Mouse (Mus musculus): ENCODE measurements around the gene Abca7. TPM values are rescaled to one million over a fixed set of nuclear protein-coding genes. Genes with fewer than 3 reads are reported as not detected.
"Not testable (repeated sequence)": the region's sequence is repeated elsewhere in the genome, so short reads cannot be mapped to it uniquely, and the experiment has no call there.

Abca7 gene
- total RNA-seq, 2 experiments from 2014 or later: 6.5 to 7.6 TPM

DNA sequence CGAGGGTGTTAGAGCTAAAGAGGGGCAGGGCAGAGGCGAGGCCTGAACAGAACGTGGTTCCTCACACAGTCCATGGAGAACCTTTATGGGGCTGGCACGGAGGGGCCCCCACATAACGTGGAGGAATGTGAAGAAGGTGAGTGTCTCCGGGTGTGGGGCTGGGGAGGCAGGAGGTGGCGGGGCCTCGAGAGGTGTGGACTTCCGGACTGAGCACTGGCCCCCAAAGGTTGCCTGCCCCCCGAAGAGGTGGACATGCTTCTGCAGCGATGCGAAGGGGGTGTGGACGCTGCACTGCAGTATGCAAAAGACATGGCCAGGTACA, 25.0 kb downstream of the Abca7 start:
- DNase-seq: no peak

DNA sequence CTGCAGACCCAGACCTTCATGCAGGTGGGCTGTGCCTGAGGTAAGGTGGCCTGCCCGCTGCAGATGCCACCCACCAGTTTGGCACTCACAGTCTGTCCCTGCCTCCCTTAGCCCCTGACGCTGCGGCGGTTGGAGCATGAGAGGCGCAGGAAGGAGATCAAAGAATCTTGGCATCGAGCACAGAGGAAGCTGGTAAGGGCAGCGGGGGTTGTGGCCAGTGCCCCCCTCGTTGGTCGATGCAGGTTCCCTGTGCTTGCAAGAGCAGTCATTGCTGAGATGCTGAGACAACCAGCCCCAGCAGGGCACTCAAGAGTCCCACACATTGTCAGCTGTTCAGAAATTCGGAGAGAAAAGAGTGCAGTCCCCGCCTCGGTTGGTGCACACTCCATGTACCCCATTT, 25.9 kb downstream of the Abca7 start:
- DNase-seq: no peak

DNA sequence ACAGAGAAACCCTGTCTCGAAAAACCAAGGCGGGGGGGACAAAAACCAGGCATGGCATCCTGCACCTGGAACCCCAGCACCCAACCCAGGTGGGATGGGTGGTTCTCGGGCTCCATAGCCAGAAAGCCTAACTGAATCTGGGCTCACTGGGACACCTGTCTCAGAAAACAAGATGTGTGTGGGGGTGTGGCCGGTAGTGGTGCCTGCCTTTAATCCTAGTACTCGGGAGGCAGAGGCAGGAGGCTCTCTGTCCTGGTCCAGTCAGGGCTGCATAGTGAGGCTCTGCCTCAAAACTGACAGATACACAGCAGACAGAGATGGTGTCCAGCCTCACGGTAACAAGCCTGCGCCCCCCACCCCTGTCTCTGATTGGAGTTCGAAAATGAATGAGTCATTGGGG, 26.5 kb downstream of the Abca7 start:
- no peak for DNase-seq

DNA sequence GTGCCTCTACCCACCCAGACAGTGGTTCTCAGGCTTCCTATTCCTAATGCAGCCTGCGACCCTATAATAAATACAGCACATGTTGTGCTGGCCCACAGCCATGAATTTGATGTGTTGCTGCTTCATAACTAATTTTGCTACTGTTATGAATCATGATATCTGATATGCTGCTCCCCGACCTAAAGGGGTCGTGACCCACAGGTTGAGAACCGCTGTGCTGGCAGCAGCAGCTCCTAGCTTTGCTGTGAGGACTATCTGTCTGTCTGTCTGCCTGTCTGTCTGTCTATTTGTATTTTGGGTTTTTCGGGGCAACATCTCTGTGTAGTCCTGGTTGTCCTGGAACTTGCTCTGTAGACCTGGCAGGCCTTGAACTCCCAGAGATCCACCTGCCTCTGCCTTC, 27.5 kb downstream of the Abca7 start:
- DNase-seq: no peak

DNA sequence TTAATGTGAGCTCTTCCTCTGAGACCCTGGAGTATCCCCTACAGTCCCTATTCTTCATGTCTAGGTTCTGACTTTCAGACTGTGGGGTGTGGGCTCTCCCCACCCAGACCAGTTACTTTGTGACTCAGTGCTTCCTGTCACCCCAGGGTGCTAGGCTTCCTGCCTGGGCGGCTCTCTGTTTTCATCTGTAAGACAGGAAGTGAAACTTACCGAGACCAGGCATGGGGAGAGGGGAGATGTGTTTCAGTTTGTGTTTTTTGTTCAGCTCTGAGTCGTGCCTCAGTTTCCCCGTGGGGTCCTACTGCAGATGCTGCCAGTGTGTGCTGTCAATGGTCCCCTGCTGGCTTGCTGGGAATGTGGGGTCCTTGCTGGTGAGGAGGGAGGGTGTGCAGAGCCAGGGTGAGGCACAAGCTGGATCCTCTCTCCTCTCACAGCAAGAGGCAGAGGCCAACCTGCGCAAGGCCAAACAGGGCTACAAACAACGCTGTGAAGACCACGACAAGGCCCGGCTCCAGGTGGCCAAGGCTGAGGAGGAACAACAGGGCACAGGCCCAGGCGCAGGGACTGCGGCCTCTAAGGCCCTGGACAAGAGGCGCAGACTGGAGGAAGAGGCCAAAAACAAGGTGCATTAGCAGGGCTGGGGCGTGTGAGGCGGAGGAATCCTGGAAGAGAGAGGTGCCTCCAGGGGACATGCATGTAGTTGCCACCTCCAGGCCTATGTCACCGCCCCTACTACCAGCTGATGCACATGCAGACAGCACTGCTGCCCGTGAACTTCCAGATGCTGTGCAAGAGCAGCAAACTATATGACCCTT, 28.1 kb downstream of the Abca7 start:
- DNase-seq: peak in 1 of 2 experiments; percentile 63

DNA sequence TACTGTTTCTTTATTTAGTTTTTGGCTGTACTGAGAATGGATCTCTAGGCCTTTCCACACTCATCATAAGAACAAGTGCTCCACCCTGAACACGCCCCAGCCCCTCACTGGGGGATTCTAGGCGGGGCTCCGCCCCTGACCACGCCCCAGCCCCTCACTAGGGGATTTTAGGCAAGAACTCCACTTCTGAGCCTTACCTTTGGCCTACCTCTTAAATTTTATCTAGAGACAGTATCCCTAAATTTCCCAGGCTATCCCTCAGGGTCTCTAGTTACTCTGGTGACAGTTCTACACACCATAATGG, 28.7 kb downstream of the Abca7 start:
- DNase-seq: no peak

DNA sequence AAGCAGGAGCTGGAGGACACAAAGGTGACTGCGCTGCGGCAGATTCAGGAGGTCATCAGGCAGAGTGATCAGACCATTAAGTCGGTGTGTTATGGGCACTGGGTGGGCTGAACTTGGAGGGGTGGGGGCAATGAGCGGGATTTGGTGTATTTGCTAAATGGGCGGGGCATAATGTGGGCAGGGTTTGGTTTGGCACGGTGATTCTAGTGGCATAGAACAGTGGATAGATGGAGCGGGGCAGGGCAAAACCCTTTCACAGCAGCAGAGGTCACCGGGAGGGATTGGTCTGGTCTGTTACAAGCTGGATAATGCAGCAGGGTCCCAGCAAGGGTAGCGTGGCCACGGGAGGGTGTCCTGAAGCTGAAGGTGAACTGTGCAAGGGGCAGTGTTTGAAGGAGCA, 29.2 kb downstream of the Abca7 start:
- no peak for DNase-seq

DNA sequence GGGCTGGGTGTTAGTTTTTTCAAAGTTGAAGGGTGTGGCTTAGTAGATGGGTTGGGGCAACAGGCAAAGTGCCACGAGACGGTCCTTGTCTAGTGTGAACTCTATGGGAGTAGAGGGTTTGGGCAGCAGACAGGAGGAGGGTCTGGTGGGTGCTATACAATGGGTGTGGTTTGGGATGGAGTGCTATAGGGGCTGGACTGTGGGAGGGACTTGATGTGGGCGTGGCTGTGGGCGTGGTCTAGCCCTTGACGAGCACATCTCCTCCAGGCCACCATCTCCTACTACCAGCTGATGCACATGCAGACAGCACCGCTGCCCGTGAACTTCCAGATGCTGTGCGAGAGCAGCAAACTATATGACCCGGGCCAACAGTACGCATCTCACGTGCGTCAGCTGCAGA, 29.6 kb downstream of the Abca7 start:
- DNase-seq: no peak

DNA sequence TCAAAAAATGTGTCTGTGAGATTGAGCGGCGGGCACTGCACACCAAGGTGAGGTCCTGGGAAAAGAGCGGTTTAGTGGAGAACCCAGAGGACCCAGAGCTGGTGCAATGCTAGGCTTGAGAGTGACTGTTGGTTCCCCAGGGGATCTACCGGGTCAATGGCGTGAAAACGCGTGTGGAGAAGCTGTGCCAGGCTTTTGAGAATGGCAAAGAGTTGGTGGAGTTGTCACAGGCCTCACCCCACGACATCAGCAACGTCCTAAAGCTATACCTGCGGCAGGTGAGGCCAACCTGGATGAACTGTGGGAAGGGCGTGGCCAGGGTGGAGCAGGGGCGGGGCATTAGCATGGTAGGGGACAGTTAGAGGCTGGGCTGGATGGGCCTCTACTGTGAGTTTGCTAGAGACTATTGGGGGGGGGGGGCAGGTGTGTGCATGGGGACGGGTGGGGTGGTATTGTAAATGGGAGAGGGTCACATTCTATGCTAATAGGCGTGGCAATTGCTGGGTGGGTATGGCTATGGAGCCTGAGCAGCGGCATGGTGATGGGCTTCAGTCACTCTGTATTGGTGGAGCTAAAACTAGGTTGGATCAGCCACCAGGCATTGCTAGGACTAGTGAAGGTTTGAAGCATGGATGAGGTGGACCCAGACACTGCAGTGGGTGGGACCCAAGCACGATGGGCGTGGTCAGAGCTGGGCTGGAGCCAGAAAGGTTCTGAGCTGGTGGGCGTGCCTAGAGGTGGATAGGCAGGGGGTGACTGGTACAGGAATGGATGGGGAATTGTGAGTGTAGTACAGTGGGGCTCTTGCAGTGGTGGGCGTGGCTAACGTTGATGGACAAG, 31.6 kb downstream of the Abca7 start:
- DNase-seq: no peak

DNA sequence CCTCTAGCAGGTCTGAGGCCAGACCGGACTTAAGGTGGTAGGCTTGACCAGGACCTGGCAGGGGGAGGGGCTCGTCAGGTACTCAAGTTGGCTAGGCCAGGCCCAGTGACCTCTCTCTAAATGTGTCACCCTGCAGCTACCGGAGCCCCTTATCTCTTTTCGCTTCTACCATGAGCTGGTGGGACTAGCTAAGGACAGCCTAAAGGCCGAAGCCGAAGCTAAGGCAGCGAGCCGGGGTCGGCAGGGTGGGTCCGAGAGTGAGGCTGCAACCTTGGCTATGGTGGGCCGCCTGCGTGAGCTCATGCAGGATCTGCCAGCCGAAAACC, 32.2 kb downstream of the Abca7 start:
- no peak for DNase-seq

DNA sequence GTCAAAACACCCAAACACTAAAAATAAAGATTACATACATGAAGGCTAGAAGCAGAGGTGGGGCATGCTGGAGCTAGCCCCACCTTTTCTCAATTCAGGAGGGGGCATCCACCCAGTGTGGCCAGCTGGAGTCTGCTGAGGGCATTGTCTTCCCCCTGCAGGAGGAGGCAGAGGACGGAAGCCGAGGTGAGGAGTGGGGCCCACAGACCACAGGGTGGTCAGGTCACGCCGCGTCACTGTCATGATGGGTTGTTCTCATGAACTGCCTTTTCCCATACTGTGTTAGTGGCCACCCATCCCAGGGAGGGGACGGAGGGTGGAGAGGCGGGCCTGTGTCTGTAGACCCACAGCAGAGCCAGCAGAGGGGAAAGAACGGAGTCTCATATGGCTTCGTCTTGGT, 33.9 kb downstream of the Abca7 start:
- DNase-seq: no peak

DNA sequence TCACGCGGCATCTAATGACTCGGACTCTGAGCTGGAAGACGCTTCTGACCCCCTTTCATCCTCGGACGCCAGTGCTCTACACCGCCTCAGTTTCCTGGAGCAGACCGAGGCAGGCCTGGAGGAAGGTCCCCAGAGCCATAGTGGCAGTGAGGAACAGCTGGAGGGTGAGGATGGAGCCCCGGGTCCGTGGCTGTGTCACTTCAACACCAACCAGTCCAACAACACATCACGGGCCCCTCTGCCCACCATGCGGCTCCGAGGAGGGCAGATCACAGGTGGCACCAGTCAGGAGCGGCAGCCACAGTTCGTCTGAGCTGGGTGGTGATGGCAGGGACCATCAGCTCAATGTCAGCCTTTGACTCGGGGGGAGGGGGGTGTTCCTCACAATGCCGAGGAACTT, 34.4 kb downstream of the Abca7 start:
- DNase-seq: no peak

DNA sequence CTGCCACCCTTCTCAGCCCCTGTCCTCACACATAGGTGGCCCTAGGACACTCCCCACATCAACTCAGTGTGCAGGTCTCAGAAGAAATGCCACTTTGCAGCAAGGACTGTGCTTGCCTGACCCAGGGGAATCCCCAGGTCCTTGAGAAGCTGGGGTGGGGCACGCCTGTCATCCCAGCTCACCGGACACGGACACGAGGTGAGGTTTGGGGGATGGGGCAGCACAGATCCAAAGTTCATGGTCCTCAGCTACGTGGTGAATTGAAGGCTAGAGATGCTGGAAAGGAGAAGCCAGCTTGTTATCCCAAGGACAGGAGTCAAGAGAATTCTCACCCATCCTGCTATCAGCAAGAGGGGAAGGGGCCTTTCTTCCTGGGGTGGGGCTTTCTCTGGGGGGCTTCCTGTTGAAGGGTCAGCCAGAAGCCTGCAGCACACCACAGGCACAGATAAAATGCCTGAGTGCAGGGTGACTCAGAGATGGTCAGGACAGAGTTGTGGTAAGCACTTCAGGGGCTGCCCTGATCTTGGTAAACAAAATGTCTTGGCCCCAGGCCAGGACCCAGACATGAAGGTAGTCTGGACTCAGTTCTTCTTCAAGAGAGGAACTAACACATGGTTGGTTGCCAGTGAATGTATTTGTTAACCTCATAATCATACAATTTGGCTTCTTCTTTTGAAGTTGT, 36.6 kb downstream of the Abca7 start:
- DNase-seq: peak; percentile 74 to 87

DNA sequence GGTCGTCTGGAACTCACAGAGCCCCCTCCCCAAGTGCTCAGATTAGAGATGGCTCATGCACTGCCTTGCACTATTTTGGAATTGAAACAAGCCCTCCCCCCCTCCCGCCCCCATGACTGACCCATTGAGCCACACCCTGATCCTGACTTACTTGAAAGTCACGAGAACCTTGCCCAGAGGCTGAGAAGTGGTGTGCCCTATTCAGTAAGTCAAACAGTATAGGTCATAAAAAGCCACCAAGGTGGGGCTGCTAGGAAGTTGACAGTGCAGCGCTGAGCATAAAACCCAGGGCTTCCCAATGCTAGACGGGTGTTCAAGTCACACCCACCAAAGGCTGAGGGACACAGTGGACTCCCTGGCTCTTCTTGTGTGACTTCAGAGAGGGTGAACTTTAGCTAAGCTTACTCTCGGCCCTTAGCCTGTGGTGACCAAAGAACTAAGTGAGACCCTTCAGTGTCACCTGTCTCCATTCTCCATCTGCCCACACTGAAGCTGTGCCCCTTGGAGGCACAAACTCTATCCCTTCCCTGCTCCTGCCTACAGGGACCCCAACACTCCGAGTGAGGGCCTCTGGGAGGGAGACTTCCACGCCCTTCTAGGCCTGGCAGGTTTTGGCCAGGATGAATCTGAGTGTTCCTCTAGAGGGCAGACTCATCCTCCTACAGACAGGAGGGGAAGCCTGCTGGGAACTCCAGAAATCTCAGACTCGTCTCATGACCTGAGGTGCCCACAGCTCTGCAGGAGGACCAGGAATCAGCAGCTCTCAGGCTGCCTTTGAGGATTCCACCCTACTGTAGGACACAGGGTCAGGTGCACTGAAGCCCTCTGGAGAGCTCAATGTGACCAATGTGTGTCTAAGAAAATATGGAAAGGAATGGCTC, 37.5 kb downstream of the Abca7 start:
- DNase-seq: peak; percentile 71 to 72

DNA sequence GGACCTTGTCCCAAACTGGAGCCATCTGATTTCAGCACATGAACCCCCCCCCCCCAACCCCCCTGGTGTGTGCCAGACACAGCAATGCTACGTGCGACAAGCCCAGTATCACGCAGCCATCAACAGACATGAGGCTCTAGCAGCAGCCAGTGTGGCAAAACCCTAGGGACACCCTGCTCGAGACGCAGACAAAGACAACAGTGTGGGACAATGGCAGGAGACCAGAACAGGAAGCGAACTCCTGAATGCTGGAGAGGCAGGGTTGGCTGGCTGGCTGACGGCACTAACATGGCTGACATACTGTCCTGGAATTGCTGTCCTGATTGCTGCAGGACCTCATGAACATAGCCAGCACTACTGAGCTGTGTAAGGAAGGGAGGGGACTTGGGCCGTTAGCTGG, 38.9 kb downstream of the Abca7 start:
- peak in 1 of 2 experiments; percentile 69 for DNase-seq

DNA sequence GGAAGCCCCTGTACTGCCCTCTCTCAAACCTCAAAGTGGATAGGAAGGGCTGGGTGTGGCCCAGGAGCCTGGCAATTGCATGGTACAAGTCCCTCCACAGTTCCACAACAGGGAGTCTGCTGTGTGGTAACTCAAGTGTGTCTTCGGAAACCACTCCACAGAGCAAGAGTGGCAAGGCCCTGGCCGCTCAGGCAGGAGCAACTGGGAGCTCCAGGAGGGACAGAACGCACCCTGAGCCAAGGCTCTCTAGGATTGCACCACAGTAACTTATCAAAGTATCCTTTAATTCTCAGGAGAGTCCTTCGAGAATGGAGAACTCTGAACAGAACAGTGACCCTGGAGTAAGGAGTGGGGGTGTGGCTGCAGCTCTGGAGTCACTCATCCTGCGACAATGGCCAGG, 39.4 kb downstream of the Abca7 start:
- no peak for DNase-seq

DNA sequence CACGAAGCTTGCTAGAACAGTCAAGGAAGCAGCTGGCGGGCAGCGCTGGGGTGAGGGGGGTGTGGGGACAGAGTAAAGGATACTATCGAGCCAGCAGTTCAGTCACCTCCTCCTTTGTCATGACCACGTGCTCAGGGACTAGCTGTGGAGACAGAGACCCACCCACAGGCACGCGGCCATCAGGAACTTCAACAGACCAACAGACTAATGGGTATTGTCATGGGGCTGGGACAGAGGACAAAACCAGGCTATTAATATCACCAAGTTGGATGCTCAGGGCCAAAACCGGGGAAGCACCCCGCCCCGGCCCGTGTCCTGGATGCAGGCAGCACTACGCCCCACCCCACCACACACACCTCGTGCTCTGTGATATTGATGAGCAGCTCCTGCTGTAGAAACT, 40.5 kb downstream of the Abca7 start:
- DNase-seq: peak; percentile 85 to 93

DNA sequence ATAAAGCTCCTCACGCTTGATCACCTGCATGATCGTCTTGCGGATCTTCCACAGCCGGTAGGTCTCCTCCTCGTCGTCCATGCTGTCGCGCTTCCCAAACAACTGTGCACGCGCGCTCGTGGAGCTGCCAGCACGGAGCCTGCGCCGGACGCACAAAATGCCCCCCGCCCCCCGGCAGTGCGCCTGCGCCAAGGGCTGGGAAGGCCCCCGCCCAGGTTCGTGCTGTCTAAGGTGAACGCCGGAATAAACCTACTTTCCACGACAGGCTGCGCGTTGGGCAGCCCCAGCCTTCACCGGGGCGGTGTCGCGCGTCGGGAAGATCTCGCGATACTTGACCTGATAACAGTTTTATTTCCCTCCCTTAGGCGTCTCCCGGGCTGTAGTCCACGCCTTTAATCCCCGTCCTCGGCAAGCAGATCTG, 43.3 kb downstream of the Abca7 start, which contains the start of gene Polr2e:
Polr2e (minus strand) TSS at position 237 of the 421 bp plus-strand sequence.
- DNase-seq: peak; percentile 98

DNA sequence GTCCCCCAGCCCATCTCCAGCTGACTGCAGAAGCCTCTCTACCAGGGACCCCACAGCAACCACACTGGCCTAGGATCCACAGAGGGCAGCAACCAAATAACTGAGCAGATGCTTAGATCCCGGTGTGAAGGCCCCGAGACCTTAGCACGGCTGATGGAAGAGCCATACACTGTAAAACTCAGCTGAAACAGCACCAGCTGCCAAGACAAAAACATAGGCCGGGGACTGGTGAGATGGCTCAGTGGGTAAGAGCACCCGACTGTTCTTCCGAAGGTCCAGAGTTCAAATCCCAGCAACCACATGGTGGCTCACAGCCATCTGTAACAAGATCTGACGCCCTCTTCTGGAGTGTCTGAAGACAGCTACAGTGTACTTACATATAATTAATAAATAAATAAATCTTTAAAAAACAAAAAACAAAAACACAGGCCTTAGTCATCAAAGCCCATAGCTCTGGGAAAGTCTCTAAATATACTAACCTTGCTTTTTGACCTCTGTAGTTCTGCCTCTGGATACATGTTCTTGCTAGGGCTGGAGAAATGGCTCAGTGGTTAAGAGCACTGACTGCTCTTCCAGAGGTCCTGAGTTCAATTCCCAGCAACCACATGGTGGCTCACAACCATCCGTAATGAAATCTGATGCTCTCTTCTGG, 45.2 kb downstream of the Abca7 start:
- DNase-seq: not testable (repeated sequence)

DNA sequence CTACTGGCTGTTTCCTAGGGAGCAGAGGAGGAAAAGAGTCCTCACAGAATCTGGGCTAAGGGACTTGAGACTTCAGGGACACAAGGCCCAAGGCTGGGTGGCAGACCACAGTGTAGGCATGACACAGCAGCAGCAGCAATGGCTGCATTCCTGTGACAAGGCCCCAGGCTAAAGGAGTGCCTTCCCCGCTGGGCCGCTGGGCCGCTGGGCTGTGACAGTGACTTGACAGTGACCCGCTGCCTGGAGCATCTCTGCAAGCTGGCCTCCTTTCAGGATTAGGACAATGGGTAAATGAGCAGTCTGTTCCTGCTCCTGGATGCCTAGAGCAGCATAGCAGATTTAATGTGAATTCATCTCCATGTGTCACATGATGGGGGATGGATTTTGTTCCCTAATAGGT, 47.8 kb downstream of the Abca7 start:
- DNase-seq: no peak

DNA sequence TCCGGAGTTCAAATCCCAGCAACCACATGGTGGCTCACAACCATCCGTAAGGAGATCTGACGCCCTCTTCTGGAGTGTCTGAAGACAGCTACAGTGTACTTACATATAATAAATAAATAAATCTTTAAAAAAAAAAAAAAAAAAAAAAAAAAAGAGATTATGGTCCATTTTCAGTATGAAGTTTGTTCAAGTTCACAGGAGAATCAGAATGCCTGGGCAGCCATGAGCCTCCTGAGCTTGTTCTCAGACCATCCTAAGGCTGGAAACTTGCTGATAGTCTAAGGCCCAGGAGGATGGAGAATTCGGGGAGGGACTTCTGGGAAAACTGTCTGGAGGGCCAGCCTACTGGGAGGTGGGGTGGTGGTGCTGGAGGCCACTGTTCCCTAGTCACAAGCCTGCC, 49.1 kb downstream of the Abca7 start:
- DNase-seq: not testable (repeated sequence)

DNA sequence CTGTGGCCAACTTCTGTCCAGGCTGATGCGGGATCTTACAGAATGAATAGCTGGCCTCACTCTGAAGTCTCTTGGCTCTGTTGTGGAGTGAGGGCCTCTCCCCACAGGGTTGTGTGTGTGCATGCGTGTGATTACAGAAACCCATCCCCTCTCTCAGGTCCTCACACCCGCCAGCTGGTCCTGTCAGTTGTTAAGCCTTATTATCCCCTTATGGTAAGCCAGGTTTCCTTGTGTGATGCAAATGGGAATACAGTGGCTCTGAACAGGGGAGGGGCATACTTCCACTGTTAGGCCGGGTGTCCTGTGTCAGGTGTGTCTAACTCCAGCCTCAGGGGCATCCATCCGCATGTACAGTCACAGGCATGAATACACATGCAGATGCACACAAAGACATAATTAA, 49.5 kb downstream of the Abca7 start:
- no peak for DNase-seq

All from heart, adult 18-20 months (tissue).